Mouse (Mus musculus) limb, embryonic 14.5 days (tissue): Measurements from ENCODE around the gene Ramp2. TPM values are rescaled to one million over a fixed set of nuclear protein-coding genes. Genes with fewer than 3 reads are reported as not detected.

Experiments
- ATAC-seq: fragments of 200-750 bp; cut with Nextera tagmentation; 2 replicates; pipeline ENCODE4 v1.8.0; 2017; ENCODE audit warnings: low read depth, moderate number of reproducible peaks, moderate TSS enrichment; ENCODE audit not compliant: low FRiP score
- DNase-seq: peaks from one replicate; pipeline ENCODE4 v3.0.0-alpha.2; 2015; ENCODE audit warnings: low spot score
- H3K27ac ChIP-seq: fragments of 300-500 bp; sonication (generic); replicated peaks from 2 replicates; pipeline ENCODE4 v1.5.1; 2014; ENCODE audit warnings: low read depth, mild to moderate bottlenecking, low read length, moderate library complexity, mixed read lengths
- H3K27me3 ChIP-seq: fragments of 300-500 bp; sonication (generic); 2 replicates; pipeline ENCODE4 v1.6.1; 2014; ENCODE audit warnings: low read length, mixed read lengths; ENCODE audit not compliant: control insufficient read depth, insufficient read depth
- H3K36me3 ChIP-seq: fragments of 300-500 bp; sonication (generic); 2 replicates; pipeline ENCODE4 v1.6.1; 2014; ENCODE audit warnings: mild to moderate bottlenecking, low read length, moderate library complexity, mixed read lengths; ENCODE audit not compliant: control insufficient read depth, insufficient read depth
- H3K4me1 ChIP-seq: fragments of 300-500 bp; sonication (generic); 2 replicates; pipeline ENCODE4 v1.6.1; 2014; ENCODE audit warnings: antibody characterized with exemption, low read length, mixed read lengths; ENCODE audit not compliant: control insufficient read depth, insufficient read depth
- H3K4me2 ChIP-seq: fragments of 300-500 bp; sonication (generic); replicated peaks from 2 replicates; pipeline ENCODE4 v1.6.1; 2014; ENCODE audit warnings: low read depth, mild to moderate bottlenecking, low read length, moderate library complexity; ENCODE audit not compliant: severe bottlenecking
- H3K4me3 ChIP-seq: fragments of 300-500 bp; sonication (generic); replicated peaks from 2 replicates; pipeline ENCODE4 v1.5.1; 2014; ENCODE audit warnings: low read length
- H3K9ac ChIP-seq: fragments of 300-500 bp; sonication (generic); 2 replicates; pipeline ENCODE4 v1.6.1; 2014; ENCODE audit warnings: mild to moderate bottlenecking, low read depth, low read length, moderate library complexity; ENCODE audit not compliant: severe bottlenecking
- H3K9me3 ChIP-seq: fragments of 300-500 bp; sonication (generic); 2 replicates; pipeline ENCODE4 v1.6.1; 2016; ENCODE audit warnings: low read length; ENCODE audit not compliant: control insufficient read depth
- POLR2A ChIP-seq: fragments of 200-500 bp; IDR thresholded peaks from 2 replicates; pipeline ENCODE4 v1.8.0; 2012; ENCODE audit warnings: inconsistent platforms, mild to moderate bottlenecking, moderate library complexity, borderline replicate concordance; ENCODE audit not compliant: insufficient read depth, insufficient read length; ENCODE audit errors: extremely low read depth
- WGBS: fragments of 180-500 bp; shearing (Covaris S2); extraction: QIAGEN DNeasy Blood & Tissue Kit; methylation state at CpG from one replicate; pipeline ENCODE4 v1.1.7; 2014; 5-methylcytosine and 5-hydroxymethylcytosine counted together
- polyA plus RNA-seq, 2 experiments: library from polyadenylated mRNA; depleted of rRNA in 1 of 2; stranded (reverse) in 1 of 2; unstranded in 1 of 2; fragments of >200 nt; fragmentation: Nextera tagmentation in 1 of 2; extraction: Ambion mirVana in 1 of 2; gene quantifications; 2 replicates each; pipeline versions ENCODE4 v1.2.1 to v1.2.3; 2012 to 2014

The Ramp2 gene
- polyA plus RNA-seq, 2 experiments: 89.4 to 98.9 TPM

DNA sequence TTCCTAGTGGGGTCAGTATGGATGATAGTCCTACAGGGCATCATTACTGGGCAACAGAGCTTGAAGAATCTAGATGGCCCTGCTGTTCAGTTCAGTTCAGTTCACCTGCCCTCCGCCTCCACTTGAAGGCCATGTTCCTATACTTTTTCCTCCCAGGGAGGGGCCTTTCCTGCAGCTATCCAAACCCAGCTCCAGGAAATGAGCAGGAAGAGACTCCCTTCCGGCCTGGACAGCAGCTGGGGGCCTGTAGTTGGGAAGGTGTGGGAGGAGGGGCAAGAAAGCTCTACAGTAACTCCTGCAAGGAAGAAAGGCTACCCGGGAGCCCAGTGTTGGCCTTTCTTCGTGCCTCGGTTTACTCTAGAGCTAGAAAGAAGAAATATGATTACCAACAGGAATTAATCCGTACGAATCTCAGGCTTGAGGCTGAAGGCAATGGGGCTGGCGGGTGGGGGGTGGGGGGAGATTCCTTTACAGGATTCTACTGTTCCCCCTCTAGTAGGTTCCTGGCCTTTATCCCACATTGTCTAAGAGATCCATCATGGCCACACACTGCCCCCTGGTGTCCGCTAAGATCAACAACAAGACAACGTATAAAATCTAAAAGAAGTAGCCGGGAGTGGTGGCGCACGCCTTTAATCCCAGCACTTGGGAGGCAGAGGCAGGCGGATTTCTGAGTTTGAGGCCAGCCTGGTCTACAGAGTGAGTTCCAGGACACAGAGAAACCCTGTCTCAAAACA lies 2.6 kb downstream of the Ramp2 start:
- Histone ChIP-seq H3K4me2 (no peak overlapping the region), H3K4me3 (no peak overlapping the region), H3K9ac (no peak overlapping the region), H3K27me3 (no peaks in the 10 kb centered on the region), H3K9me3 (no peaks in the 10 kb centered on the region), H3K4me1 (peaks cover 19% of the 10 kb centered on the region), H3K27ac (no peak overlapping the region), H3K36me3 (no peaks in the 10 kb centered on the region)
- no peak for TF ChIP-seq POLR2A
- ATAC-seq (no peak), DNase-seq (peak; percentile 73)
- 32% methylated on average over 14 of the region's 14 CpGs for WGBS

DNA sequence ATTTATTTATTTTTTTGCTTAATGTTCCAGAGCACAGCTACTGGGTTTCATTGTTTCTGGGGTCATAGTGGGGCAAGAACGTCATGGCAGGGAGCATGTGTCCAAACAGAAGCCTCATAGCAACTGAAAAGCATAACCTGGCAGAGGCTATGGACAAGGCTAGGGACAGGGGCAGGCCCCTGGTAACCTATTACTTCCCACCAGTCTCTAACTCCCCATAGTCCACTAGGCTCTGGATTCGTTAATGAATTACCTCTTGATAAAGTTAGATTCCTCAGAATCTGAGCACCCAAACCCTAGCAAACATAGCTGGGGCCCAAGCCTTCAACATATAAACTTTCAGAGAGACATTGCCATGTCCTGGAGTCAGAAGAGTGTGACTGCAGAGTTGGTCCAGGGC lies 5.2 kb downstream of the Ramp2 start:
- Histone ChIP-seq H3K36me3 (no peaks in the 10 kb centered on the region), H3K4me2 (no peak overlapping the region), H3K4me3 (no peak overlapping the region), H3K9me3 (no peaks in the 10 kb centered on the region), H3K4me1 (peaks cover 20% of the 10 kb centered on the region), H3K9ac (no peak overlapping the region), H3K27ac (no peak overlapping the region), H3K27me3 (no peaks in the 10 kb centered on the region)
- TF ChIP-seq POLR2A: no peak
- 66% methylated on average over 2 of the region's 2 CpGs for WGBS
- ATAC-seq (no peak), DNase-seq (no peak)

DNA sequence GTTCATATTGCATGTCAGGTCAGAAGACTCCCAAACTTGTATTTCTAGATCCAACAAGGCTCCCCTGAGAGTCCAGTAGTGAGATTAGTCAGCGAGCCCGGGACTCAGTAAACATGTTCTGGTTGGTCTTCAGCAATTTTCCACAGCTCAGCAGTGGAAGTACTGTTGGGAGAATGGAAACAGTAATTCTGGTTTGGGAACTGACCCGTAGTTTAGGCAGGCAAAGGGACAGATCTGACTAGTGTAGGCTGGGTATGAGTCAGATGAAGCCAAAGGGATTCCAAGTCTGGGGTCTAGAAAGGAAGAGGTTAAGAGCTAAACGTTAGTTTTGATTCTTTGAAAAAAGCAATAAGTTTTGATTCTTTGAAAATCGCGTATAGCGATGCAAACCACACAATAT lies 7.1 kb downstream of the Ramp2 start:
- peak overlapping the region; percentile 88 for H3K9ac ChIP-seq
- peak overlapping the region; percentile 84 for H3K27ac ChIP-seq
- H3K36me3 ChIP-seq: peaks cover 10% of the 10 kb centered on the region
- no peaks in the 10 kb centered on the region for H3K27me3 ChIP-seq
- peaks cover 16% of the 10 kb centered on the region for H3K4me1 ChIP-seq
- H3K9me3 ChIP-seq: no peaks in the 10 kb centered on the region
- peak overlapping the region; percentile 94 for H3K4me3 ChIP-seq
- WGBS: 9% methylated on average over 7 of the region's 7 CpGs
- H3K4me2 ChIP-seq: peak overlapping the region; percentile 78
- no peak for TF ChIP-seq POLR2A
- no peak for DNase-seq
- ATAC-seq: no peak

DNA sequence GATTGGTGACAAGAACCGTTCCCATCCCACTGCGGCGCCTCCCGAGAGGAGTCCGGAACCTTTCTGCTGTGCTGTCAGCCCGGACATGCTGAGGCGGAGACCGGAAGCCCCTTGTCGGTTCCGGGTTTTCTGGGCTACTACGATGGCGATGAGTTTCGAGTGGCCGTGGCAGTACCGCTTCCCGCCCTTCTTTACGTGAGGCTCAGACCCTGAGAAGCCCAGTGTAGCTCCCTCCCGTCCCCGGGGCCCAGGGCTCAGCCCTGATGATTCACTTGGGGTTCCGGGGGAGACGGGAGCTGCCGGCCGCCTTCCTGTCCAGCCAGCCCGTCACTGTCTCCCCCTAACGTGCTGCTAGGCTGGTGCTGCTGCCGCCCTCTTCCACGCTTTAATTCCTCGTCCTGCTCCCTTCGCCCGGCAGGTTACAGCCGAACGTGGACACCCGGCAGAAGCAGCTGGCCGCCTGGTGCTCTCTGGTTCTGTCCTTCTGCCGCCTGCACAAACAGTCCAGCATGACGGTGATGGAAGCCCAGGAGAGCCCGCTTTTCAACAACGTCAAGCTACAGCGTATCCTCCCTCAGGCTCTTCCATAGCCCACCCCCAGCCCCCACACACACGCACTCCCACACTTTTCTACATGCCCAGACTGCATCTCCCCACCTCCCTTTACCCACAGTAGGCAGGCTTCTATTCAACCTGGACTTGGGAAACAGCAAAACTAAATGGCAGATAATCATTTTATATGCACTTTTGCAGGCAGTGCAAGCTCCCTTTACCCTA lies 8.0 kb downstream of the Ramp2 start, which contains the start of gene Vps25:
Gene Vps25, plus strand, starts transcription at position 95 of the 777 bp plus-strand sequence.
- Histone ChIP-seq H3K36me3 (peaks cover 17% of the 10 kb centered on the region), H3K9me3 (no peaks in the 10 kb centered on the region), H3K27ac (peak within 1 kb of the TSS; percentile 84), H3K27me3 (no peaks in the 10 kb centered on the region), H3K9ac (peak within 1 kb of the TSS; percentile 88), H3K4me3 (peak within 1 kb of the TSS; percentile 94), H3K4me2 (peak within 1 kb of the TSS; percentile 78), H3K4me1 (peaks cover 12% of the 10 kb centered on the region)
- peak; percentile 82 for ATAC-seq
- DNase-seq: peak; percentile 90
- under 1% methylated on average over 32 of the region's 40 CpGs for WGBS
- TF ChIP-seq POLR2A: peak; percentile 31; the same call in 1 of the 2 replicates
